Mouse (Mus musculus): ENCODE results near the gene Prkce. TPM values are rescaled to one million over a fixed set of nuclear protein-coding genes. Genes with fewer than 3 reads are reported as not detected.

The Prkce gene
- total RNA-seq, 2 experiments from 2014 or later = 6.9 to 7.4 TPM

DNA sequence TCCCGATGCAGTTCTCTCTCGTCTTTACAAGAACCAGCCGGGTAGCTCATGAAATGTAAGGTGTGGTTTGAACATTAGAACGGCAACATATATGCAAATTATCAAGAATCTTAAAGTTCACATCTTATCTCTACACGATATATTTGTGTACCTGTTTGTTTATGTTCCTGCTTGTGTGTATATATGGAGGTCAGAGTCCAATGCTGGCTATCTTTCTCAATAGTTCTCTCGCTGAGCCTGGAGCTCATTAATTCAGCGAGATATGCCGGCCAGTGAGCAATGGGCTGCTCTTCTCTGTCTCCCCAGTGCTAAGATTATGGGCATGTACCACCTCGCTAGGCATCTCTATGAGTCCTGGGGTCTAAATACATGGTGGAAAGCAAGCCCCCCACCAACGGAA is 356.3 kb downstream of the Prkce start:
- DNase-seq = no peak

DNA sequence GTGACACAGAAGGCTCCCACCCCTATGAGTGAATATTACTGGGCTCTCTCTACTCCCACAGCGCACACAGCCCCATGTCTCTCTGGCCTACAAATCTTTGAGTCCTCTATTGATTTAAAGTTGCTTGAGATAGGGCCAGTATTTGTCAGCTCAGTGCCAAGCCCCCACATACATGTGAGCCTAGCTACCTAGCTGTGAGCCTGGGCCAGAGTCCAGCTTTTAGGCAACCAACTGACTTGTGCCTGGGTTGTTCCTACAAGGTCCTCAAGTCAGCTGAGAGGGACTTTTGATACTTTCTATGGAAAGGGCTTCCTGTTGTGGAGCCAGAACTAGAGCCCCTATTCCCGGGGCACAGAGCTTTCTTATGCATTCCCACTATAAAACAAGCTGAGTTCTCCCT is 357.5 kb downstream of the Prkce start:
- DNase-seq = no peak

DNA sequence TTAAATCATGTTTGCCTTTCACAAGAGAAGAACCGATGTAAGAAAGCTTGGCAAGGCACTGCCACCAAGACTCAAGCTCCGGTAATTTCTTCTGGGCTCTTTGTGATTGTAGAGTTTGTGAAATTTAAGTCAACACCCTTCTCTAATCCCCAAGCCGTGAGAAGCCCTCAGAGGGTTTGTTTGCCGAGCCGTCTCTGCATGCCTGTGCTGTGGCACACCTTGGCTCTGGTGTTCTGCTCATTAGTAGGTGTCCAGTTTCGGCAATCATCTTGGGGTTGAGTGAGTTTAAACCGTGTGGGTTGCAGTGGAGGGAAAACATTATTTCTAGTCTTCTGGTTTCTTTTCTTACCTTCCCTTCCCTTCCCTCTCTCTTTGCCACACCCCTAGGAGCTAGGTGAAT is 358.4 kb downstream of the Prkce start:
- no peak for DNase-seq

DNA sequence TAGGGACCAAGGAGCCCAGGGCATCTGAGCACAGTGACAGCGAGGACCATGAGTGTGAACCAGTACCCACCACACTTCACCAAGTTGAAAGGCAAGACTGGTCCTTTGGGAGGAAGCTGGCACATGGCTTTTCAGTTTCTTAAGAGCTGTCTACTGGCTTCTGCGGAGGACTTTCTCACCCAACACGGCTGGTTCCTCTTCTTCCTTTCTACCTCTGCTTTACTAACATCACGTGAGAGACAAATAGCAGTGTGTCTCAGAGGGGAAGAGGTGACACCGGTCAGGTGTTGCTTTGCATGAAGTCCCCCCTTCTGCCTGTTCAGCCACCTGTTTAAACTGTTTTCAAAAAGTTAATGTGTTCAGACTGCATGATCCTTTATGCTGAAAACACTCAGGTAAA is 359.7 kb downstream of the Prkce start:
- no peak for DNase-seq

DNA sequence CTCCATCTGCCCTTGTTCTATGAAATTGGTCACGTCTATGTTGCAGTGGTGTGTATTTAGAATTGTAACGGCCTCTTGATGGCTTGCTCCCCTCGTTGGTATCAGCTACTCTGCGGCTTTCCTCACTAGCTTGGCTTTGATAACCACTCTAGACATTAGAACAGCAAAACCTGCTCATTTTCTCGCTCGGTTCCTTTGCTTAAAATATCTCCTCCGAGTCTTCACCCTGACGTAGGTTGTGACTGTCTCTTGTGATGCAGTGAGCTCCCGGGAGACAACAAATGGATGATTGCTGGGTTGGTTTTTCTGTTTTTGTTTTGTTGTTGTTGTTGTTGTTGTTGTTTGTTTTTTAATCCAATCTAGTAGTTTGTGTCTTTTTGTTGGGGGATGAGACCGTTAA is 361.4 kb downstream of the Prkce start:
- no peak for DNase-seq

DNA sequence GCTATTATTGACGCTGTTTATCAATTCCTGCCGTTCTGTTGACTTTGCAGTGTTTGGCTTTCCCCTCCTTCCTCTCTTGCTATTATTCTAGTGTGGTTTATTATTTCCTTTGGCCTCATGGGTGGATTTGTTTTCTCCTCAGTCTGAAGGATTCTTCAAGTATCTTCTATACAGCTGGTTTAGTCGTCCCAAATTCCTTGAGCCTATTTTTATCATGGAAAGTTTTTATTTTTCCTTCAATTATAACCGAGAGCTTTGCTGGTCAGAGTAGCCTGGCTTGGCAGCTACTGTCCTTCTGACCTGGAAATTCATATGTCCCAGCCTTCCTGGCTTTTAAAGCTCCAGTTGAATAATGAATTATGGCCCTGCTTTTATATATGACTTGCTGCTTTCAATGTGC is 361.8 kb downstream of the Prkce start:
- no peak for DNase-seq

DNA sequence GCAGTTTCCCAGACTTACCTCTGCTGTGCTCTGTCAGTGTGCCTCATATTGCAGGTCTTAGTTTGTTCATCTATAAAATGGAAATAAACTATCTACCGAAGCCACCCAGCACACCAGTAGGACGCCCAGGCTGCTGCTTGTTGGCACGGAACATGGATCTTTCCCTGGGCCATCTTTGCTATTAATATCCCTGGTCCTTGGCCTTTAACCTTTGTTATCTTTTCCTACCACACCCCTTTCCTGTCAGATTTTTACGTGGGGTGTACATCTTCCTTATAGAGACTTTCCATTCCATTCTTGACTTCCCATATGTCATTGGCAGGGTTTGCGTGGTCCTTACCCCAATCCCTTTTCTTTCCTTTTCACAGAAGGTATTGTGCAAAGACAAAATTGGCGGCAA is 363.6 kb downstream of the Prkce start:
- DNase-seq = no peak

DNA sequence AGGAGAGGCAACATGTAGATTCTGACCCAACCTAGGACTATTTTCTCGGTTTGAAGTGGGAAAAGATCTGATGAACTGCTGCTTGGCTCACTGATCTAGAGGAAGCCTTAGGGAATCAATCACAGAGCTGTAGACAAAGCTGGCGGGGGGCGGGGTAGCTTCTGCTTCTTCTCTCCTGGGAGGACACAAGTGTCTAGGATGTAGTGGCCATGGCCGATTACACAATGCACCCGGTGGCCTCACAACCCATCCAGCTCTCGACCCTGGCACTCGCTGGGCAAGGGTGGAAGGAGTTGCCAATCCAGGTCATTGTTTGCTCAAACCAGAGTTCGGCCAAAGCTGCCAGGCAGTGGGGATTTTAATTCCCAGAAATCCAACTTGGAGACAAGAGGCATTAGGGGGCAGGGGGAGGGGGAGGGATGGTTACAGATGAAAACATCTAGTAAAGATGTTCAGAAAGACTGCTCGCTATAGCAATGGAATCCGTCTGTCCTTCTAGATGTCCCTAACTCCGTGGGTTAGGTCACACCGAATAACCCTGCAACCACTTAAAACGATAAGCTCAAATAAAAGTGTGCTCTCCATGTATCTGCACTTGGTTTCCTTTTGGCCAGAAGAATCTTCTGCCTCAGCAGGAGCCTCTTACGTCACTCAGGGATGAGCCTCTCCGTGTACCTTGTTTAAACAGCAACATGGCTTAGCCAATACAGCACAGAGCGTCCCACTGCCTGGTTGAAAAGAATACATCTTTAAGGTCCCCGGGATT is 365.4 kb downstream of the Prkce start:
- peak; percentile 34 for DNase-seq

DNA sequence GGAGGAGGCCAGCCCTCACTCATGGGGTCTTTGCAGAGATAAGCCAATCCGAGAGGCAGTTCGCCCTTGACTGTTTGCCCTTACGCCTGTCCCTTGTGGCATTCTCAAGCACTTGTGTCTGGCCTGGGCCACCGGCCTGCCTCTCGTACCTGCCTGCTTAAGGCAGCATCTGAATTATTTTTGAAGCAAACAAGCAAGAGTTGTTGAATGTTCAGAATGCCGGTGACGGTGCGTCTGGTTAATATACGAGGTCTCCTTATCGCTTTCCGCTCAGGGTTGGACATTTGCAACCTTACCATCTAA is 365.9 kb downstream of the Prkce start:
- DNase-seq = no peak

DNA sequence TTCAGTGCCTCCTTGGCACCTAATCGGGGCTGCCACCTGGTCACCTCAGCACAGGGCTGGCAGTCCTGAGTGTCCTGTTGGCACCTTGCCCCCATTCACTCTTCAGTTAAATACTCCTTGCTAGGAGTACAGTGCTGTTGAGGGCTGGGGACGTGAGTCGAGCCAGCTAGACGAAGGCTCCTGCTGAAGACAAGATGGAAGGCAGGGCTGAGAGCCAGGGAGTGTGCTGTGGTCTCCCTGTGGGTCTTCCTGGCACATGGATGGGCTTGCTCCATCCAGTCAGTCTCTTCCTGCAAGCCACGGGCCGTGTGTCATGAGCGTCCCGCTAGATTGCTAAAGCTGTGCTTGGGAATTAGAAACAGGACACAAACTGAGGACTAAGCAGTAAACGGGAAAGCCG is 367.5 kb downstream of the Prkce start:
- DNase-seq = no peak

DNA sequence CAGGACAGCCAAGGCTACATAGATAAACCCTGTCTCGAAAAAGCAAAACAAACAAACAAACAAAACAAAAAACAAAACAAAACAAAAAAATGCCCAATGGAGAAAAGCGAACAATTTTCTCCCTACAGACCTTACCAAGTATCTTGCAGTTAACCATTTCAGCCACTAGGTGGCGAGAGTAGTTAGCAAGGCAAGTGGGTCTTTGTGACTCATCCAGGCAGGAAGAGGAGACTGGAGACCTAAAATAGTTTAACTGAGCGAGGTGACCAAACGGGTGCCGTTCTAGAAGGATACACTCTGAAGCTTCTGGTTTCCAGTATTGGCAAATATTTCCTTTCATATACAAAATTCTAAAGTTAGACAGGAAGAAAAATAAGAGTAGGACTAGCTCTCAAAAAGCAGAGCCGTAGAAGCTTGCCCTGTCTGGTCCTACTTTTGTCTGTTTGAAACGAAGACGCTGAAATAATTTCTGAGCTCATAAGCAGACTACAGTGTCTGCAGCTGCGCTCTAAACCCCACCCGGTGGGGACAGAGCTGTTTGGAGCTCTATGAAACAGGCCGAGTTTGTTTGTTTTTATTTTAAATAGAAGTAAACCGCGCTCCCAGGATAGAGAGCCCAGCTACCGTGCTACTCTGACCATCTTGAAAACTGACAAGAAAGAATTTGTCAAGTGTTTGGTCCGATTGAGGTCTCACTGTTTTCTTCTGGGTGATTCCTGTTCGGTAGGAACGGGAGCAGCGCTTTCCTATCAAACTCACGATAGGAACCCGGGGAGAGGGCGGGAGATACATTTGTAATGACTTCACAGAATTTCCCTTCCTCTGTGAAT is 368.5 kb downstream of the Prkce start:
- DNase-seq = peak; percentile 48

DNA sequence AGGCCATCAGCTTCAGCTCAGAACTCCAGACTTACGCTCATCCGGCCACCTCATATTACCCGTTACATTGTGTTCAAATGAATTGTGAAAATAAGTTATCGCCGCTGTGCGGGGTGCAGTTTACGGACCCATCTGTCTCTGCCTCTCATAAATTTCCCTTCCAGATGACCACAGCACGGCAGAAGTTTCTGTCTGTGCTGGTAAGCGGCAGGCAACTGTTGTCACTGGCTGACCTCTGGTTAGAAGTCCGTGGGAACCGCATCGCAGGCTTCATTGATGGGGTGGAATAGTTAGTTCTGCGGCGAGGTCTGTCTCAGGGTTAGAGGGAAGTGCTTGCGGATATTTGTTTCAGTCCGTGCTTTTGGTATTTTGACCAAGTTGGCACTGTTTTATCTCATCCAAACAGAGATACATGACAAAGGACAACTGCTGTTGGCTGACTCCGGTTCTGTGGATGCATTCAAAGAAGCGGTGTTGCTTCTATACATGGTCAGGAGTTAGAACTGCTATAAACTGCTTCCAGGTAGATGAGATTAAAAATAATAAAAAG is 372.4 kb downstream of the Prkce start:
- DNase-seq = no peak

DNA sequence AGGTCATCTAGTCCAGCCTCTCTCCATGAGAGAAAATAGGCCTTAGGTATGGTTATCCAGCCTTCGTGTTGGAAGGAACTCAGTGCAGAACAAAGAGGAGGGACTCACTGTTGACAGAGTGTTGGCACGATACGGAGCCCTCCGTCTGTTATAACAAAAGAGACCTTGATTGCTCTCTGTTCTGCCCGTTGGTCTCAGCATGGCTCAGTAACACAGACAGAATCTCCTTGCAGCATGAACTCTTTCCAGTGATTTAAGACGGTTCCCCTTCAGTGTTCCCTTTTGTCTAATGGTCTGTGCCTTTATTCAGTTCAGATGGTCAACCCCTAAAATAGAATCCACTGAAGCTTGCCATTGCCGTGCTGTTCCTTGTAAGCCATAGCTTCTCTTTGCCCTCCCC is 378.9 kb downstream of the Prkce start:
- DNase-seq = no peak

DNA sequence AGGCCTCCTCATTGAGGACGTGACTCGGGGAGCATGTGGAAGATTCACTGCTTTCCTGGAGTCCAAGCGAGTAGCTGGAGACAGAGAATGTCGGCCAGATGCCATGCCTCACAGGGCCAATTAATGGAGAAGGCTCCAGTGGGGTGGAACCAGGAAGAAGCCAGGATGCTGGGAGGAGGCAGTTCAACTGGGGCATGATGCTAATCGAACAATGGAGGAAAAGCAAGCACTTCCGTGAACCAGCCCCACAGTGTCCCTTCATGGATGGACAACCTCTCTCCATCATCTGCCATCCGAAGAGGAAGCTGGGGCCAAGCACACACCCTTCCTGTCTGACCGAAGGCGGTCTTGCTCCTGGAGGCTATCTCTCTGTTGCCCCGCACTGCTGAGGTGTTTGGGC is 381.5 kb downstream of the Prkce start:
- no peak for DNase-seq

DNA sequence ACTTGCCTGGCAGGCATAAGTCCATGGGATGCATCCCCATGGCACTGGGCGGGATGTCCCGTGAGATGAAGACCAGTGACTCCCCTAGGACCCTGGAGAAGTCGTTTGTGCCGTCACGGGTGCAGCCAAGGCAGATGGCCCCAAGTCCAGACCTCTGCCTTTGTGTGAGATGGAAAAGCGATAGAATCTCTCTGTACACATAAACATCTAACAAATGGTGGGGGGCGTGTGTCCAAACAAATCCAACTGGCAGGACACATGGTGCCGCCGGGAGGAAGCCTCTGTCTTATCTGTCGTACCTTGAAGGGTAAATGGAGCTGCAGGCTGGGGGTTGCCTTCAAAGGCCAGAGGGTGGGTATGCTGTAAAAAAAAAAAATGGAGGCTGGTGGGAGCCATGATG is 384.0 kb downstream of the Prkce start:
- DNase-seq = no peak

DNA sequence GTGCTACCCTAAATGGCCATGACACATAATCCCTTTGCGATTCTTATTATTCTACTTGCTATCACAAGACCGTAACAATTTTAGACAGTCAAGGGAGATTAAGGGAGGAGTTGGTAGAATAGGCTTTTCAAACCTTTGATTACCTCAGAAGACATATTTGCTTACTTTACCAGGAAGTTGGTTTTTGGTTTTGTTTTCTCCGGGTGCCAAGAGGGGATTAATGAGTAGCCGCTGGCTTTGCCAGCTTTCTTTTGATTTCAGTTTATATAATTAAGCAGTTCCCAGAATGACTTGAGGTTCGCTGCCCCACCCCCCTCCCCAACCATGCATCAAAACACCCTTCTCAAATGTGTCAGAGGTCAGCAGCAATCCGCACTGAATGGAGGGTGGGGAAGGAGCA is 384.4 kb downstream of the Prkce start:
- DNase-seq = no peak

DNA sequence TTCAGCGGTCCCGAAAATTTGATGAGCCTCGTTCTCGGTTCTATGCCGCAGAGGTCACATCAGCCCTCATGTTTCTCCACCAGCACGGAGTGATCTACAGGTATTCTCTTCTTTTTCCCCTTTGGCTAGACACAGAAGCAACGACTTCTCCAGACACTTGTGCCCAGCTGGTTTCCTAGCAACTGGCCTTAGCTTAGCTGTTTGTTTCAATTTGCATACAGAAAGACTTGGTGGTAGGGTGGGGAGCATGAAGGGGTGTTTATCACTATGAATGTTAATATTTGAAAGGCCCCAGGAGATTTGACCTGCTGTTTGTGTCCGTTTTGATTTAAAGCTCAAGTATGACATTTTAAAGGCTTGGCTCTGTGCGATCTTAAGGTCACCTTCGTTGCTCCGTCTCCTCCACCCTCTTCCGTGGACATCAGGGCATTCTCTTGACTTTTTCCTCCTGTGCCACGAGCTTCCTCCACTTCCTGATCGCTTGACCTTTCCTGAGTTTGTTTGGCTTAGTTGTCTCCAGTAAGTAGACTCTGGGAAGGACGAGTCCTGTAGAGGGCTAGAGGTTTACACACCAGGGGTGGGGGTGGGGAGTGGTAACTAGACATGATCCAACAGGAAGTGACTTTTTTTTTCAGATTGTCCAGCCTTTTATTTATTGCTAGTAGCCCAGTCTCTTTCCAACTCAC is 391.8 kb downstream of the Prkce start:
- DNase-seq = no peak

DNA sequence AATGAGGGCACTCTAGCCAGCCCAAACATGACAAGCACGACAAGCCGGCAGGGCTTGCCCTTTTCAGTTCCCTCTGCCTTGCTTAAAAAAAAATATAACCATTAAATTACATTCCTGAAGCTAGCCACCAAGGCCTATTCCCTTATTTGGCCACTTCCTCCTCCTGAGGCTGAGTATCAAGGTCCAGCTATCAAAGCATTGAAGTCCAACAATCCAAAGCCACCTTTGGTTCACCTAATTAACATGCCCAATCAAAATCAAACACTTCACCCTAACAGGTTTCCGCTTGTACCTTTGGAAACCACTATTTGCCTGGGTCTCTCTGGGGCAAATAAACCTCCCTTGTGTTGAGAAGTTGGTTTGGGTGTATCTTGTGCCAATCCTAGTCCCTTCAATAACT is 392.9 kb downstream of the Prkce start:
- no peak for DNase-seq

DNA sequence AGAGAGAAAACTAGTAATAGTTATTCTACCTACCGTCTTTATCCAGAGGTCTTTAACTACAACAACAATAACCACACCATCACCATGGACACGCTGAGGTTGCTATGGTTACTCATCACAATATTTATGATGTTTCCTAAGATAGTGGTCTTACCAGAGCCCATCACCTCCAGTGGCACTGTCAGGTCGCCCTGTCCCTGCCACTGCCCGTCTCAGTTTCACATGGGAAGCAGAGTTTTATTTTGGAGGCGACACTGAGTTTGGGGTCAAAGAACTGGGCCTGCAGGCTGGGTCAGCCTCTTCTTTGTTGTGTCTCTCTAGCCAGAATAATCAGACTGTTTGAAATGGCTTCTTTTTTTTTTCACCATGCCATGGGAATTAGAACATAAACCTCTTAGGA is 402.9 kb downstream of the Prkce start:
- DNase-seq = no peak

DNA sequence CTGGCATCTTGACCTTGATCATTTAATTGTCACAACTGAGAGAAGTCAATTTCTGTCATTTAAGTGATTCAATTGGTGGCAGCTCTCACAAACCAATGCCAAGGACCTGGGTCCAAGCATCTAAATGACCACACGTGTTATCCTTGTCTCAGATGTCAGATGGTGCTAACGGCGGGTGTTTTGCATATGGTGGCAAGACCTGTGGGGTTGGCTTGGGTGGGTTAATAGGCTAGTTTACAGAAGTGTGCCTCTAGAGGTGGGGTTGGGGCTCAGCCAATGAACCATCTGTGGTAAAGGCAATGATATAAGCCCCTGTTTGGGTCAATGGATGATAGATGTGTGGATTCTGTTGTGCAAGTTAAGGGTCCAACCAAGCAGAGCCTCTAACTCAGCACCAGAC is 403.7 kb downstream of the Prkce start:
- no peak for DNase-seq

DNA sequence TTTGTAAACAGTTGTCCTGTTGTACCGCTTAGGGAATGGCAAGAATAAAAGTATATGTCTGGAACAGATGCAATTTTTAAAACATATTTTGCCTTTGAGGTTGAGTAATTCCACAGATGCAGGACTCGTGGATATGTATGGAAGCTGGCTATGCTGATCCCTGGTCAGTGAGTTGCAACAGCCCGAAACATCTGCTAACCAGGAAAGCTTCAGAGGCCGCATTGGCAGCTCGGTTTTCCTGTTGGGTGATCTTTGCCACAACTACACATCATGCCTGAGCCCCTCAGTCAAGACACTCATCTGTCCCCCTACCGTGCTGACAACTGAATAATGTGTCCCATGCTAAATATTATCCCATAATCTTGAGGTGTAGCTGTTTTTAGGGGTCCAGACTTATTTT is 404.6 kb downstream of the Prkce start:
- no peak for DNase-seq

DNA sequence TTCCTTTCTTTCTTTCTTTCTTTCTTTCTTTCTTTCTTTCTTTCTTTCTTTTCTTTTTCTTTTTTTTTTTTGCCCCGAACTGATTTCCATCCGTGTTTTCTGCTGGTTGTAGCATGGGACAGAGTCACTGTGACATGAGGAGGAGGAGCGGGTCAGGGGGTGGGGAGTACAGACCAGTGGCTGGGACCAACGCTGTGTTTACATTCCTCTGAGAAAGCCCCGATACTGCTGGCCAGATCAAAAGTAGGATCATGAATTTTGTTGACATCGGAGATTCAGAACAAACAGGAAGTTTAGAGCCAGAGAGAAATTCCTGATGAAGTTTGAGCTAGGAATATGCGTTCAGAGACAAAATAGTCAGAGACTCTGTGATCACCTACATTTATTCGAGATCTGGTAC is 405.0 kb downstream of the Prkce start:
- DNase-seq = no peak

DNA sequence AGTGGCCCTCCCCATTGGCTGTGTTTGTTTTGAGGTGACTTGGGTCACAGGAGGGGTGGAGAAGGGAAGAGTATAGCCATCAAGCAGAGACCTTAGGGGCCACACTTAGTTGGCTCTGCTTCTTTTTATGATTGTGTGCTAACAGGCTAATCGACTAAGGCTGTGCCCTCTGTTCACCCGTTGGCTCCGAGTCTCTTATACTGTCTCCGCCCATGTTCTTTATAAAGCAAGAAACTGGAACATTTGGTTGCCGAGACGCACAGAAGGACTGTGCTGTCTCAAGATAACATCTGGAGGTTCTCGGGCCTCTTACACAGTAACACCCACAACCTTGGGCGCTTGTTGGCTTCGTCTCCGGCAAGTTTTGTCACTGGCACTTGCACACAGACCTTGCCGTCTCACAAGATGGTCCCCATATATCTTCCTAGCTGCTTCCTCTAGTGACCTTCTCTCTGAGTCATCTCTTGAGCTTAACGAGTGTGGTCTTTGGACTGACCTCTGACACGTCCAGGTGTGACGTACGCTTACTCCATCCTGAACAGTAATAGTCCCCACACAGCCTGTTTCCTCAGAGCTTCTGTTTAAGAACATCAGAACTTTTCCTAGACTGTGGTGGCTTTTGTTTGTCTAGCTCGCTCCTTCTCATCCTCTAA is 406.1 kb downstream of the Prkce start:
- DNase-seq = no peak
